Mouse (Mus musculus) forebrain, postnatal 0 days (tissue): ENCODE data around the gene Shisa5. TPM values are rescaled to one million over a fixed set of nuclear protein-coding genes. Genes with fewer than 3 reads are reported as not detected.

Experiments
- ATAC-seq: fragments of 200-750 bp; cut with Nextera tagmentation; 2 replicates; pipeline ENCODE4 v1.8.0; 2017; ENCODE audit warnings: mild to moderate bottlenecking, moderate library complexity
- DNase-seq: peaks from one replicate; pipeline ENCODE4 v3.0.0-alpha.2; 2015
- H3K27ac ChIP-seq: fragments of 300-500 bp; sonication (generic); 2 replicates; pipeline ENCODE4 v1.5.1; 2014; ENCODE audit warnings: low read depth, mild to moderate bottlenecking, antibody characterized with exemption, low read length, moderate library complexity, mixed read lengths
- H3K27me3 ChIP-seq: fragments of 300-500 bp; sonication (generic); 2 replicates; pipeline ENCODE4 v1.6.1; 2014; ENCODE audit warnings: mild to moderate bottlenecking, low read length, mixed read lengths; ENCODE audit not compliant: insufficient read depth
- H3K36me3 ChIP-seq: fragments of 300-500 bp; sonication (generic); 2 replicates; pipeline ENCODE4 v1.6.1; 2014; ENCODE audit warnings: mild to moderate bottlenecking, moderate library complexity; ENCODE audit not compliant: insufficient read depth
- H3K4me1 ChIP-seq: fragments of 300-500 bp; sonication (generic); 2 replicates; pipeline ENCODE4 v1.6.1; 2014; ENCODE audit warnings: antibody characterized with exemption; ENCODE audit not compliant: insufficient read depth
- H3K4me2 ChIP-seq: fragments of 300-500 bp; sonication (generic); 2 replicates; pipeline ENCODE4 v1.6.1; 2014; ENCODE audit warnings: low read depth, mild to moderate bottlenecking, moderate library complexity
- H3K4me3 ChIP-seq: fragments of 300-500 bp; sonication (generic); 2 replicates; pipeline ENCODE4 v1.5.1; 2014; ENCODE audit warnings: low read depth, low read length, mixed read lengths
- H3K9ac ChIP-seq: fragments of 300-500 bp; sonication (generic); 2 replicates; pipeline ENCODE4 v1.6.1; 2014; ENCODE audit warnings: mild to moderate bottlenecking
- H3K9me3 ChIP-seq: fragments of 300-500 bp; sonication (generic); 2 replicates; pipeline ENCODE4 v1.6.1; 2016; ENCODE audit warnings: low read length
- CTCF ChIP-seq: sonication (generic); IDR thresholded peaks from 2 replicates; pipeline ENCODE4 v1.5.1; 2016; ENCODE audit warnings: antibody characterized with exemption, control low read depth, low read depth
- WGBS: fragments of 180-500 bp; shearing (Covaris S2); extraction: QIAGEN DNeasy Blood & Tissue Kit; methylation state at CpG from one replicate; pipeline ENCODE4 v1.1.7; 2014; 5-methylcytosine and 5-hydroxymethylcytosine counted together
- polyA plus RNA-seq: library from polyadenylated mRNA; unstranded; fragments of >200 nt; fragmentation: Nextera tagmentation; extraction: Ambion mirVana; gene quantifications from 2 replicates; pipeline ENCODE4 v1.2.1, GENCODE M21; 2015
- total RNA-seq: library from RNA; depleted of rRNA; stranded (reverse); fragments of >200 nt; gene quantifications from 2 replicates; pipeline ENCODE4 v1.2.3, GENCODE M21; 2014

Shisa5 gene
- total and polyA plus RNA-seq, 2 experiments from 2014 or later = 68.4 to 77.3 TPM

DNA sequence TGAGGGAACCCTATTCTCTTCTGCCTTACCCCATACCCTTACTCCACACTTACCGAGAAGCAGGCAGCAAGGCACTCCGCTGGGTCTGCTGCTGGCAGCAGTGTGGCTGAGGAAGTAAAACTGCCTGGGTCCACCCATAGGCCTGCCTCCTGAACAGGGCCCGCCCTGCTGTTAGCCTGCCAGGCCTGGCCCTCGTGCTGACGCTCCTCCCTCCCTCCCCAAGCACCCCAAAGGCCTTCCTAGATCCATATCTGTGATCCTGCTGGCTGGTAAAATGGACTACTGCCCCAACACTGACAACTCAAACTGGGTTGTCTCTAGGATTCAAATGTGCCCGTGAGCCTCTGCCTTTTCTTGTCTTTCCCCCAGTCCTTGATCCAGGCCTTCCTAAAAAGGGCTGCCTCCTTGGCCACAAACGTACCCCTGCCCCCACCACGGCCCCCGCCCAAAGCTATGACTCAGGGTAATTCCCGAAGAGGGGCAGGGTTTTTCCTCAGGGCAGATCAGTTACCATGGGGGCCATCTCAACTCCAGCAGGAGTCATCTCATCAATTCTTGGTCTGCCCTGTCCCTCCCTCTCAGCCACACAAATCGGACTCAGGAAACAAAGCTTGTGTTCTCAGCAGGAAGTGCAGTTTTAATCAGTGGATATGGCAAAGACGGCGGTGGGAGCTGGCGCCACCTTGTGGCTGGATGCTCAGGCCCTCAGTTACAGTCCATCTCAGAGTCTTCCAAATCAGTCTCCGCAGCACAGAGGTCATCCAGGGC, 21.0 kb downstream of the Shisa5 start, which contains the start of gene Trex1:
TSS of gene Trex1 (minus strand) at position 599 of the 768 bp plus-strand sequence.
- Histone ChIP-seq H3K4me3 (peak within 1 kb of the TSS; percentile 39), H3K9me3 (no peaks in the 10 kb centered on the region), H3K4me1 (no peaks in the 10 kb centered on the region), H3K27me3 (no peaks in the 10 kb centered on the region), H3K27ac (peak within 1 kb of the TSS; percentile 84), H3K36me3 (peaks cover 67% of the 10 kb centered on the region), H3K9ac (peak within 1 kb of the TSS; percentile 63), H3K4me2 (peak within 1 kb of the TSS; percentile 60)
- ATAC-seq = peak; percentile 85
- peak; percentile 97 for TF ChIP-seq CTCF
- 25% methylated on average over 15 of the region's 15 CpGs for WGBS
- peak; percentile 88 for DNase-seq

DNA sequence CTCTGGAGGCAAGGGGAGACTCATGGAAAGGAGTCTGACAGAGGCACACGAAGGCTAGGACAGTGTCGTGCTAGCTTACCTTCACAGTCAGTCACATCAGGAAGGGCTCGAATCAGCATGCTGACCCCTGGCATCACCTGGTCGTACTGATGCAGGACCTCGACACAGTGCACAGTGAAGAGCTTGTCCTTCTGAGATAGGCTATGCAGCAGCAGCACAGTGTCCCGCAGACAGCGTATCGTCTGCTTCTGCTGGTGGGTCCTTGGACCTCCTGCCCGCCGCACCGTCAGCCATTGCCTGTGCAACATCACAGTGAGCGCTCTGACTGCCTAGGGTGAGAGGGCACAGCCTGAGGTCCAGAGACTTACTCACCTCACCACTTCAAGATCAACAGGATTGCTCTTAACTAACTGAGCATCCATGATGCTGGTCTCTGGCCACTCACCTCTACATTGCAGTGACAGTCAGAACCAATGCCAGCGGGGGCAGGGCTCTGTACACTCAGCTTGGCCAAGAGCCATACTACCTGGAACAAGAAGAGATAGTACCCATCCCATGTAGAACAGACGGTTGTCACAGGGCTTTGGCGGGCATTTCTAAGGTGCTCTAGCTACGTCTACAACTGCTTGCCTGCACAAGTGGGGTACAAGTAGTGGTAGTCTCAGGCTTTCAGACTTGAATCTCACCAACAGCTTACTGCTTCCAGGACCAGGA, 22.0 kb downstream of the Shisa5 start:
- H3K4me2 ChIP-seq = no peak overlapping the region
- peaks cover 77% of the 10 kb centered on the region for H3K36me3 ChIP-seq
- H3K4me3 ChIP-seq = no peak overlapping the region
- no peaks in the 10 kb centered on the region for H3K27me3 ChIP-seq
- H3K4me1 ChIP-seq = no peaks in the 10 kb centered on the region
- H3K27ac ChIP-seq = no peak overlapping the region
- ATAC-seq (no peak), DNase-seq (no peak)
- no peak overlapping the region for H3K9ac ChIP-seq
- no peaks in the 10 kb centered on the region for H3K9me3 ChIP-seq
- no peak for TF ChIP-seq CTCF
- 90% methylated on average over 16 of the region's 16 CpGs for WGBS

DNA sequence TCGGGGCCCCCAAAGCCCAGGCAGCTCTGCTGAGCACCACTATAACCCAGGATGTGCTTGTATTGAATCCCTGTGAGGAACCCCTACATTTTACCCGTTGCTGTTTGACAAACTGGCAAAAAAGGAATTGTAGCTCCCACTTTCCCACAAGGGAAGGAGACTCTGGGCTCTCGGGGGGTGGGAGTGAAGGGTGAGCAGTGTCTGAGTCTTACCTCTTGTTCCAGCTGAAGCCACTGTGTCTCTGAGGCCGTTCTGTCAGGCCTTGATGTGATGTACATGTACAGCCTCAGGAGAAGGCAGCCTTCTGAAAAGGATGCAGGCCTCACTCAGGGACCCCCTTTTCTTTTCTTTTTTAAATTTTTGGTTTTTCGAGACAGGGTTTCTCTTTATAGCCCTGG, 22.5 kb downstream of the Shisa5 start:
- Histone ChIP-seq H3K9me3 (no peaks in the 10 kb centered on the region), H3K4me3 (no peak overlapping the region), H3K27me3 (no peaks in the 10 kb centered on the region), H3K4me1 (no peaks in the 10 kb centered on the region), H3K4me2 (no peak overlapping the region), H3K36me3 (peaks cover 83% of the 10 kb centered on the region), H3K9ac (no peak overlapping the region), H3K27ac (no peak overlapping the region)
- no peak for ATAC-seq
- DNase-seq = no peak
- WGBS = 86% methylated on average over 5 of the region's 5 CpGs
- TF ChIP-seq CTCF = no peak

DNA sequence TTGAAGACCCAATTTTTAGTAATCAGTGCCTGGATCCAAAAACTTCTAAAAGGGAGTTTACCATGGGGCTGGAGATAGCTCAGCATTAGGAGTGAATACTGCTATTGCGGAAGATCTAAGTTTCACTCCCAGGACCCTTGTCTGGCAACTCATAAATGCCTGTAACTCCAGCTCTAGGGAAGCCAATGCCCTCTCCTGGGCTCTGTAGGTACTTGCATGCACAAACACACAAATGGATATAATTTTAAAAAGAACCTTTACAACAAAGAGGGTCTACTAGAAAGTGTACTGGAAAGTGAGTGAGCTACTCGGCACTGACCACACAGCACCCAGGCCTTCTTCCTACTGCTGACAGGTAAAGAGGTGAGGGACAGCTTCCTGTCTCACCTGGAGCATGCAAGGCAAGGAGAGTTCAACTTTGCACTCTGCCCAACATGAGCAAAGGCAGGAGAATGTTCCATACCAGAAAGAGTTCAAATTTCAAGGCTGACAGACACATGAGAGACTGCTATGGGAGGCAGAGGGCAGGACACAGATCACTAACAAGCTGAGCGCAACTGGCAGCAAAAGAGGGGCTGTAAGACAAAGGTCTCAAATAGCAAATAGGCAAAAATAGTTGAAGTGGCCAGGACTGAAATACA, 29.9 kb downstream of the Shisa5 start:
- TF ChIP-seq CTCF = peak; percentile 37
- Histone ChIP-seq H3K36me3 (peaks cover 81% of the 10 kb centered on the region), H3K27ac (no peak overlapping the region), H3K4me3 (no peak overlapping the region), H3K9me3 (no peaks in the 10 kb centered on the region), H3K4me2 (no peak overlapping the region), H3K27me3 (no peaks in the 10 kb centered on the region), H3K4me1 (peaks cover 10% of the 10 kb centered on the region; the same call in 1 of the 2 replicates), H3K9ac (no peak overlapping the region)
- 92% methylated on average over 3 of the region's 3 CpGs for WGBS
- DNase-seq = no peak
- no peak for ATAC-seq

DNA sequence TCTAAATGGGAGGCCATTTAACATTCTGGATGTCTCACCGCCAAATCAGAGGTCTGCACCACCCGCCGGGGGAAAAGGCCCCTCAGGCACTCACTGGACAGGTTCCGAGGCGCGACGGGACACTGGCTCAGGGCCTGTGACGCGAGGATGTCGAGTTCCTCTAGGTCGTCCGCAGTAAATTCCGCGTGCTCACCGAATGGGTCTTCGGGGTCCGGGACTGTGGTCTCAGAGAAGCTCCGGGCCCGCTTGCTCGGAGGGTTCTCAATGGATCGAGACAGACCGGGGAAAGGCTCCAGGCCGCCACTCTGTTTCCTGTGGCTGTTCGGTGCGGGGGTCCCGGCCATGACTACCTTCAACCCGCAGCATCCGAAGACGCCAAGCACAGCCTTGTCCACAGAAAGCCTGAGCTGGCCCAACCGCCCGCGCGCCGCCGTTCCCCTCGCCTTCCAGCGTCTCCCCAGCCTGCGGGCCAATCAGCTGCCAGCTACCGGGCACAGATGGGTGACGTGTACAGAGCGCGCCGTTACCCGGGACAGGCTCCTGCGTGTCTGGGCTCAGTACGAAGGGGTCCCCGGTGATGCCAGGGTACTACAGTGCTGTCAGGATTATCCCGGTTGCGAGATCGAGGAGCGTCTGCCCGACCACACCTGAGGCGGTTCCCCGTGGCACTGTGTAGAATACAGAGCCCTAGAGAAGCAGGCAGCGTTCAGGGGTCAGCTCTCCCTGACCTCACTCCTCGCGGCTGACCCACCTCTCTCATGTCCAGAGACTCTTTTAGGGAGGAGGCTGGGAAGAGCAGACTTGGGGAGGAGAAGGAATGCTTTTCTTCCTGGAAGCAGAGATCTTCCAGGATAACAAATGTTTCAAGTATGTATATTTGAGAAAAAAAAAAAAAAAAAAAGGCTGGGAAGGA, 35.6 kb downstream of the Shisa5 start, which contains the start of gene Atrip:
TSS of gene Atrip (minus strand) at position 464 of the 913 bp plus-strand sequence.
- no peaks in the 10 kb centered on the region for H3K9me3 ChIP-seq
- under 1% methylated on average over 57 of the region's 57 CpGs for WGBS
- no peak for TF ChIP-seq CTCF
- H3K4me2 ChIP-seq = peak within 1 kb of the TSS; percentile 82
- ATAC-seq (peak; percentile 100), DNase-seq (peak; percentile 94)
- peak within 1 kb of the TSS; percentile 92 for H3K4me3 ChIP-seq
- H3K36me3 ChIP-seq = peaks cover 32% of the 10 kb centered on the region
- H3K27me3 ChIP-seq = no peaks in the 10 kb centered on the region
- H3K9ac ChIP-seq = peak within 1 kb of the TSS; percentile 86
- H3K4me1 ChIP-seq = peaks cover 19% of the 10 kb centered on the region
- peak within 1 kb of the TSS; percentile 80 for H3K27ac ChIP-seq

DNA sequence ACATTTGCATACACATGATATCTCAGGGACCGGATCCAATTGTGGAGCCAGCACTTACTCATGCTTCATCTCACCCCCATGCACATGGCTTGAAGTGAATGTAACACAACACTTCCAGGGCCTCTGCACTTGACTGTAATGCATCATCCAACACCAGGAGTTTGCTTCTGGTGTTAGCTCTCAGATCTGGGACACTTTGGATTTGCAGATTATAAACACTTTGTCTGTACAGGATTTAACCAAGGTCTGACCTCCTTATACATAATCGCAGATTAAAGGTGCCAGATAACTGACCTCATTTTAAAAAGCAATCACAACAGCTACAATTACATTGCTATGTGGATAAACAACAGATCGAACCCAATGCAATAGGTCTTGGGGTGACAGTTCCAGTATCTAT, 42.2 kb downstream of the Shisa5 start:
- 89% methylated on average over 3 of the region's 3 CpGs for WGBS
- Histone ChIP-seq H3K4me1 (peaks cover 6% of the 10 kb centered on the region; the same call in 1 of the 2 replicates), H3K4me2 (no peak overlapping the region), H3K36me3 (peaks cover 14% of the 10 kb centered on the region; the same call in 1 of the 2 replicates), H3K4me3 (no peak overlapping the region), H3K9ac (no peak overlapping the region), H3K27ac (no peak overlapping the region), H3K9me3 (no peaks in the 10 kb centered on the region), H3K27me3 (no peaks in the 10 kb centered on the region)
- DNase-seq (no peak), ATAC-seq (no peak)
- TF ChIP-seq CTCF = no peak
